Mouse (Mus musculus): Measurements from ENCODE around the gene Ccdc182.

Gene Ccdc182

DNA sequence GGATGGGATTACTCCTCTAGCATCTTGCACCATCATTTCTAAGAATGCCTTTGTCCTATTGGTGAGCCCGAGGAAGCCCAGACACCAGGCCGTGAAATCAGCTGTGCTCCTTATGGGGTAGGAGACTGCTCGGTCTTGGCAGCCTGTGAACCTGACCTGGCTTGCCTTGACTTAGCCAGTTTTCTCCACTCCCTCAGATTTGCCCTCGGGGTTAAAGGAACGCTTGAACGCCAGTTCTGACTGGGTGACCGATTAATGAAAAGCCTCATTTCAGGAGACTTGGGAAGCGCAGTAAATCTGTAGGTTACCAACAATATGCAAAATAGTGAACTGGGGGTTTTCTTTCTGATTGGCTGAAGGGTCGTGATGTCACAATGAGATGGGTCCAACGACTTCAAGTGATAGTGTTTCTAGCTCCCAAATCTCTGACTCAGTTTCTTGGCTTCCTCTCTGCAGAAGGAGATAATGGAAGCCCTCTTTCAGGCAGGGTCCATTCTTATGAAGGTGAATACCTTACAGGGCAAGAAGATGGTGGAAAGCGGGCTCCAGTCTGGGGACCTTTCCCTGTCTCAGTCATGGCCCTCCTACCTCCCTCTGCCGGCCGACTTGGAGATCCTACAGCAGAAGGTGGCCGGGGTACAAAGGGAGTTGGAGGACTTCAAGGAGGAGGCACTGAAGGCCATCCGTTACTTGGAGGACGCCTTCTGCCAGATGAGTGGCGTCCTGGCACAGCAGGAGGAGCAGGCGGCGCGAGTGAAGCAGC, at the start of gene Ccdc182:
Gene Ccdc182, plus strand, starts transcription at position 428 of the 763 bp plus-strand sequence.
- DNase-seq (ENCODE audit: low spot score), result no peak

DNA sequence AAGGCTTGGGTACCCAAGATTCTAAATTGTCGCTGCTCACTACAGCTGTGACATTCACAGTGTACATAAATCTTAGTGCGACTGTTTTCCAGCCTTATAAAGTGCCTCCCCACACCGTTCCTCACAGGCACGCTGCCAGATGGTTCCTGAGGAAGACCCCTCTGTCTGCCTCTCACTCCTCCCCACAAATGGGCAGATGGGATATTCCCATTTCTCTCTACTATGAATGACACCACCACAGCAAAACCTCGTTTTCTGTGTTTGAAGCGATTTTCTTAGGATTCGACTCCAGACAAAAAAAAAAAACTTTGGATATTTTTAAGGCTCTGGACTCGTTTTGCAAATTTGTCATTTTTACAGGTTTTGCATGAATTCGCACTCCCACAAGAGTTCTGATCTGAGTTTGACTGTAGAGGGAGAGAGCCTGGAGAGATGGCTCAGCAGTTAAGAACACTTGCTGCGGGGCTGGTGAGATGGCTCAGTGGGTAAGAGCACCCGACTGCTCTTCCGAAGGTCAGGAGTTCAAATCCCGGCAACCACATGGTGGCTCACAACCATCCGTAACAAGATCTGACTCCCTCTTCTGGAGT, 48.2 kb upstream of the Ccdc182 start:
- no peak for DNase-seq (ENCODE audit: low spot score)

DNA sequence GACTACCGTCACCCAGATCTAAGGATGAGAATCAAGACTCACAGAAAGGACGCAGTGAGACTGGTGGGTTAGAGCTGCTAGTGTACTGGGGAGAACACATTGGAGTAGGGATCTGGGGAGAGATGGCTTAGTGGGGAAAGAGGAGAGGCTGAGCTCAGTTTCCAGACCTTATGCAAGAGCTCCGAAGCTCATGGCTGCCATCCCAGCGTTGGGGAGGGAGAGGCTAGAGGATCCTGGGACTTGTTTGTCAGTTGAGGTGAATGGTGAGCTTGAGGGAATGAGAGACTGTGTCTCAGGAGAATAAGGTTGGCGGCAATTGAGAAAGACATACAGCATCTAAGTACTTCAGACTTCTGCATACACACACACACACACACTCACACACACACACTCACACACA, 45.2 kb upstream of the Ccdc182 start:
- DNase-seq (ENCODE audit: low spot score), result no peak

GRCm38 (mm10) chr11:88250568-88250967, 43.3 kb upstream of the Ccdc182 start:
- no peak for DNase-seq (ENCODE audit: low spot score)

- DNase-seq (ENCODE audit: low spot score), result no peak
Observed at GRCm38 (mm10) chr11:88251295-88251694, 42.6 kb upstream of the Ccdc182 start.

DNA sequence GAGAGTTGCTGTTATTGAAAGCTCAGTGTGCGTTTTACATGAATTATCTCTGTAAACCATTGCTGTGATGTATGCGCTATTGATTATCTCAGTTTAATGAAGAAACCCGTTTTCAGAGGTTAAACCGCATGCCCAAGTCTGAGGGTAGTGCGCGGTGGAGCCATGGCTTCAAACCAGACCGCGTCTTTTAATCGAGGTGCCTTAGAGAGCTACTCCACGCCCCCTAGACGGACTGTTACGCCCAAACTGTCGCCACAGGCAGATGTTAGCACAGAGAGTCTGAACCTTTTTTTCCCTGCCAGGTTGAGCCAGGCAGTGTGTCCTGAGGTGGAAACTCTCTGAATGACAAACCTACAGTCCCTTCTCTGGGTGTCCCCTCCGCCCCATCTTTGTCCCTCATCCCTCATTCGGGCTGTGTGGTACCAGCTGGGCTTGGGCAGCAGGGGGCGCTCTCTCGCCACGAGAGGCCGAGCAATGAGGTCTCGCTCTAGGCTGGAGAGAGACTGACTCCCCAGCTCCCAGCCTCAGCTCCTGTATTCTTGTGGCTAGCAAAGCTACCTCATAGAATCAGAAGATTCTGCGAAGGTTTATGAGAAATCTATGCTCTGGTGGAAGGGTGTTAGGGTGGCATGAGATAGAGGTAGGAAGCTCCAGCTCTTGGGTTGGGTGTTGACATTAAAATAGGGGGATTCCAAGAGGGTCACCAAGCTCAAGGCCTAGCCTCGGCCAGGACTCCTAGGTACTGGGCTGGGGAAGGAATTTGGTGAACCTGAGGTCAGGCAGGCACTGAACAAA, 41.7 kb upstream of the Ccdc182 start:
- DNase-seq (ENCODE audit: low spot score), result peak; percentile 76

DNA sequence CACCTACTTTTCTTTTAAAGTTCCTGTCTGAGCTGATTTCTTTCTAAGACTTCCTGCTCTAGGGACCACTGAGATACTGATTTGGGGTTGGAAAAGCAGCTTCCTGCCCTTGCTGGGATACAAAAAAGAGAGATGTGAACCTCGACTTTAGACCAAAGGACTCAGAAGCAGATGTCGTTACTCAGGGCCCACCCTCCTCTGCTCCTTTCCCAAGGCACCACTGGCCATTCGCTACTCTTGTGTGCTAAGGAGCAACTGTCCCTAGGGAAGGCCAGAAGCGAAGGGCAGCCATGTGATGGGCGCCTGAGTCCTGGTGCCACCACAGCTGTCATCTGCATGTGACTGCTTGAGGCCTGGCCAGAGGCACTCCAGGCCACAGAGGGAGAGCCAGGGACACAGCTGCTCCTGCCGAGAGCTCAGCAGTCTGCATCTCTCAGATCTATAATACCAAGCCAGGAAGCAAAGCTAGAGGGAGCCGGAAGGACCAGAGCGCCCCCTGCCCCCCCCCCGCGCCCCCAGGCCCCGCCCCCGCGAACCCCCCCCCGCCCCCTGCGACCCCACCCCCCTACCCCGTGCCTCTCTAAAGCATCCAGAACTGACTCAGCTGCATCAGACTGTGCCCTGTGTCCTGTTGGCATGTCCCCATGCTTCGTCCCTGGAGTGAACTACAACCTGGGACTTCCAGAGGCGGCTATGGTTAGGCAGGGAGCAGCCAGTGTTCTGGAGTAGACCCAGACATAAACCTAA, 40.9 kb upstream of the Ccdc182 start:
- DNase-seq (ENCODE audit: low spot score), result no peak

DNA sequence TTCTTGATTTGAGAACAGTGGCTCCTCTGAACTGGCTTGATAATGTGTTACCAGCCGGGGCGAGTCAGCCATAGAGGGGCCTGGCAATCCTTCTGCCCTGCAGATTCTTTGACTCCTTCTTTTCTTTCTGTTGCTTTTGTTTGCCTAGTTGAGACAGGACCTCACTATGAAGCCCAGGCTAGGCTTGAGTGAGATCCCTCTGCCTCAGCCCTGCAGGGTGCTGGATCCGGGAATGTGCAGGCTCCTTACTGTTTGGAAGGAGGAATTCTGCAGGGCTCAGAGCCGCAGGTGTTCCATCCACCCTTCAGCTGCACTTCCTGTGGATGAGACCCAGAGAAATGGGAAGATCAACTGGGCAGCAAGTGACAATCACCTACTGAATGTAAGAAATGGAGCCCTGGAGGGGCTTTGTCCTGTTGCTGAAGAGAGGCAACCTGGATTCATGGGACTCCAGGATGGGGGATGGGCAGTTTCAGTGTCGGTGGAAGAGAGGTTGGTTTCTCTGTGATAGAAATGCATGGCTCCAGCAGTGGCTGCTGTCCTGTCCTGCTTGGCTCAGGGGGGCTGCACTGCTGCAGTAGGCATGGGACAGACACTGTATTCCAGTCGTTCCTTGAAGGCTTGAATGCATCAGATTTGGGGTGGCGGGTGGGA, 40.2 kb upstream of the Ccdc182 start:
- DNase-seq (ENCODE audit: low spot score), result no peak

- no peak for DNase-seq (ENCODE audit: low spot score)
Observed at GRCm38 (mm10) chr11:88257700-88258099, 36.2 kb upstream of the Ccdc182 start.

- DNase-seq (ENCODE audit: low spot score), result no peak
Observed at GRCm38 (mm10) chr11:88258212-88258611, 35.6 kb upstream of the Ccdc182 start.

DNA sequence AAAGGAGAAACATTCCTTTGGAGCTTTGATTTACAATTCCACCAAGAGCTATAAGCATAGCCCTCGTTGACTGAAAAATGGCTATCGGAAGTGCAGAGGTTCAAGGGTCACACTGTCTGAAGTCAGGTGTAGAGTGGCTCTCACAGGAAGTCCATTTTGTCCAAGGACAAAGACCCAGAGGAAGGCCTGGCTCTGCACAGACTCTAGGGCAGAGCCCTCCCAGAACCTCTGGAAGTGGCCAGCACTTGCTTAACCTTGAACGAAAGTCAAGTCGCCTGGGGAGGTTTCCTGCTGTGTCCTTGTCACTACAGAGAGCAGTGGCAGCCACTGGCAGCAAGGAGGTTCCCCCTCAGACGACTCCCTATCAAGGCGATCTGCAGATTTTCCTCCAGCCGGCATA, 33.4 kb upstream of the Ccdc182 start:
- no peak for DNase-seq (ENCODE audit: low spot score)

- DNase-seq (ENCODE audit: low spot score), result no peak
Observed at GRCm38 (mm10) chr11:88264889-88265288, 29.0 kb upstream of the Ccdc182 start.

GRCm38 (mm10) chr11:88266311-88266710, 27.5 kb upstream of the Ccdc182 start:
- DNase-seq (ENCODE audit: low spot score), result no peak

- DNase-seq (ENCODE audit: low spot score), result no peak
Observed at GRCm38 (mm10) chr11:88271870-88272269, 22.0 kb upstream of the Ccdc182 start.

DNA sequence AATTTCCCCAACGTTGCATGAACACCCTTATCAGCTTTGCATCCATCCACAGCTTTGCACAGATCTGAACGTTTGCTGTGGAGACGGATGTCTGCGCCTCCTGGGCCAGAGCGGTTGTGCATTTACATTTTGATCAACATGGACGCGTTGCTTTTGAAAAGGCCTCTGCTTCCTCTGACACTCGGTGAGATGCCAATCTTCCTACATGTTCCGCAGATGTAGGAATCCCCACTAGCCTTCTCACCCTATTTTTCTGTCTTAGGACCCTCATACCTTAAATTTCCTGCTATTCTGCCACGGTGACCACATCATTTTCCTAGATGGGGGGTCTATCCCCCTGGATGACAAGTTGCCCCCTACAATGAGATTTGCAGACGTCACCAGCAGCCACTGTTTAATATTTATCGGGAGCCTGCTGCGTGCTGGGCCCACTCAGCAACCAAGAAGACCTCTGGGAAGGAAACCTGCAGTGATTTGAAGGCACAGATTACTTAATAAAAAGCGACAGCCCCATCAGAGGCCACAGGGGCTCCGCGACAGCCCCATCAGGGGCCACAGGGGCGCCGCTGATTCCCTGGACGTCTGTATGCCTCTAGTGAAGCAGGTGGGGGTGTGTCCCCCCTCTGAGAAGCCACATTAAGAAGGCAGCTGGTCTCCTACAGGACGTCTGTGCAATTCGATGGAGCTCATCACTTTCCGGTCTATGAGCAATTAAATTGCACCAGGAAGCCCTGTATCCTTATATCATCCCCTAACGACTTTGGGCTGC, 19.6 kb upstream of the Ccdc182 start:
- no peak for DNase-seq (ENCODE audit: low spot score)

DNA sequence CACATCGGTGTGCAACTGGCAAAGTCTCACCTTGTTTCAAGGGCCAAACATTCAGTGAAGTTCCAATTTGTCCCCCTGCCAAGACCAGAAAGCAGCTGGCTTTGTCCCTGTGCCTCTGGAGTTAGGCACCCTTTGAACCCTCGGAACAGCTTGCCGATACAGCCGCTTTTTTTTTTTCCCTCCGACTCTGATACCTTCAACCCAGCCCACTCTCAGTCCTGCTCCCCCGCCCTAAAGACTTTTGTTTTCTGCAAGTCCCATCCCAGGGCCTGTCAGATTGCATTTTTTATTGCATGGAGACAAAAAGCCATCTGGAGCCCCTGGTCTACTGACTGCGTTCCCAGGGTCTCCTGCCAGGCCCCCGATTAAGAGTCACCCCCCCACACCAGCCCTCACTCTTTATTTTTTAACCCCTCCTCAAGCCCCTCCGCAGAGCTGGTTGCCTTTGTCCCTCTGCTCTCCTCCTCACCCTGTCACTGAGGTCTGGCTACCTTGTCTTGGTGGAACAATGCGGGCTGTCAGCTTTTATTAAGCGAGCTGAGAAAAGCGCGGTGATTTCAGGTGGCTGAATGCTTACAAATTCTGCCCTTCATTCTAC, 18.9 kb upstream of the Ccdc182 start:
- DNase-seq (ENCODE audit: low spot score), result no peak

DNA sequence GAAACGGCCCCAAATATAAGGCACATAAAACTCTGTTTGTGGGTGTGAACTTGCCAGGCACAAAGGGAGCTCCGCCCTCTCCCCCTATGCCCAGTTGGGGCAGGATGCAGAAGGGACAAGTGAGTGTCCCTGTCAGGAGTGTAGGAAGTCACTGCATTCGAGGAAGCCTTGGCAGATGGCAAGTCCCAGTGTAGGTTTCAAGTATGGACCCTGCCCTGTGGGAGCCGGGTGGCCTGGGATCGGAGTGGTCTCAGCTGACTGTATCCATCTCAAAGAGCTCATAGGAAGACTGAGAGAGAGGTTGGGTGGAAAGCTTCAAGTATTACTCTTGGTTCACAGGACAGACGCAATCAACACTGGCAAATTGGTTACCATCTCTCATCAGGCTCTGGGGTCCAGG, 17.9 kb upstream of the Ccdc182 start:
- DNase-seq (ENCODE audit: low spot score), result no peak

DNA sequence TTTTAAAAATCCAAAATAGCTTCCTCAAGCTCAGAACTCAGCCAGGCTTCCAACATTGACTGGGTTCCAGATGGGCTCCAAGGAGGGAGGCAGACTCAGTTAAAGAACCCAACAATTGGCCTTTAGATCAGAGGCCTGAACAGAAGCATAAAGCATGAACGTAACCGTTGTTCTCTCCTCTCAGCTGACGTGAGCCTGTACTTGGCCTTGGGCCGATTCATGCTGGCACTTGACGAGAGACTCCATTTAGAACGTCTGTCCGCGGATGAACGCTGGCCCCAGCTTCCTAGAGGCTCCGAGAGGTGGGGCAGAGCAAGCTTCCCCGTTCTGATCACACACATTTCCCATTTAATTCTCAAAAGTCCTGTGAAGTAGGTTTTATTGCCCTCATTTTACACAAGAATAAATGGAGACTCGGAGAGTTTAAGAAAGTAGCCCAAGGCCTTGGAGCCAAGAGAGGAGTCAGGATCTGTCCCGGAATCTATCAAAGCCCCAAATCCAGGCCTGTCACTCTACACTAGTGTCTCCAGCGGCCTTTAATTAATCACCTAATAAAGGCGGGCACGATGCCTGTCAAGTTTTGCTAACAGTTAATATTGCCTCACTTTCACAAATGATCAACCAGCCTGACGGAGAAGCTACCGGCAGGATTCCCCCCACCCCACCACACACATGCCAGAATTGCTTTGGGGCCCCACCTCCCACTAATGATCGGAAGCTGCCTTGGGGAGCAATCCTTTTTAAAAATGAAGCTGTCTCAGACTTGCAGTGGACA, 17.1 kb upstream of the Ccdc182 start:
- DNase-seq (ENCODE audit: low spot score), result no peak

- no peak for DNase-seq (ENCODE audit: low spot score)
Observed at GRCm38 (mm10) chr11:88279006-88279405, 14.9 kb upstream of the Ccdc182 start.

DNA sequence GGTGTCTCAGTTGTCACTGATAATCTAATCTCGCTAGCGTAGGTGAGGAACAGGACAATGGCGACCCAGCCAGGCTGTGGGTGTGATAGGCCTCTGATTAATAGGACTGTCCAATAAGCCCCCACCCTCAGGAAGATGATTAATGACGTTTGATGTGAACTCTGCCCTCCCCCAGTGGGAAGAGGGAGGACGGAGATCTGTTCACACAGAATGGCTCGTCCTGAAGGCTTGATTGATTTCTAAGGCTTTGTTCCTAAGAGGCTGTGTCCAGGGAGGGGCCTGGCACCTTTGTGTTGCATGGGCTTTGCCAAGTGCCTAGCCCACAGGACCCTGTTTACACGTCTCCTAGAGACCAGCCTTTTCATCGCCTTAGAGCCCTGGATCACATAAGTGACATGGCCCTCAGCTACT, 13.4 kb upstream of the Ccdc182 start:
- DNase-seq (ENCODE audit: low spot score), result no peak
